Mouse (Mus musculus): ENCODE measurements around the gene Trim12a. TPM values are rescaled to one million over a fixed set of nuclear protein-coding genes. Genes with fewer than 3 reads are reported as not detected.
"Not testable (repeated sequence)": the region's sequence is repeated elsewhere in the genome, so short reads cannot be mapped to it uniquely, and the experiment has no call there.

Trim12a gene
- 10 to 100 TPM; 17.8 to 21.4 TPM for total RNA-seq (2021)
- long read RNA-seq, experiment 1, partial matches to known transcripts, result 1 of 4 reads
- long read RNA-seq, experiment 1, other reads (novel, unspliced or antisense), result 2 of 4 reads
- long read RNA-seq, experiment 2, transcript Trim12a-203 (8 exons, 1,486 nt), result major isoform, 5 of 8 reads
- long read RNA-seq, experiment 2, partial matches to known transcripts, result 1 of 8 reads
- long read RNA-seq, experiment 2, other reads (novel, unspliced or antisense), result 2 of 8 reads

- DNase-seq (ENCODE audit: low spot score in 2 of 2), result not testable (repeated sequence)
Observed at GRCm38 (mm10) chr7:104315369-104316080, at the start of gene Trim12a. Gene Trim12a, minus strand, starts transcription at chr7:104315466.

- DNase-seq (ENCODE audit: low spot score in 2 of 2), result no peak
Observed at GRCm38 (mm10) chr7:104353600-104353967, 38.3 kb upstream of the Trim12a start.

- DNase-seq (ENCODE audit: low spot score in 2 of 2), result peak; percentile 11 to 51
Observed at GRCm38 (mm10) chr7:104352717-104353599, 37.7 kb upstream of the Trim12a start, which contains the start of gene Trim12c. Gene Trim12c, minus strand, starts transcription at chr7:104353362.

- not testable (repeated sequence) for DNase-seq (ENCODE audit: low spot score in 2 of 2)
Observed at GRCm38 (mm10) chr7:104348043-104348442, 32.8 kb upstream of the Trim12a start.

GRCm38 (mm10) chr7:104340744-104341143 is 25.5 kb upstream of the Trim12a start:
- not testable (repeated sequence) for DNase-seq (ENCODE audit: low spot score in 2 of 2)

GRCm38 (mm10) chr7:104335547-104335946 is 20.3 kb upstream of the Trim12a start:
- DNase-seq (ENCODE audit: low spot score in 2 of 2), result not testable (repeated sequence)

GRCm38 (mm10) chr7:104329171-104329570 is 13.9 kb upstream of the Trim12a start, which contains the start of gene Trim34b:
Gene Trim34b, plus strand, starts transcription at chr7:104329471.
- DNase-seq (ENCODE audit: low spot score in 2 of 2), result not testable (repeated sequence)

GRCm38 (mm10) chr7:104322028-104322427 is 6.8 kb upstream of the Trim12a start:
- DNase-seq (ENCODE audit: low spot score in 2 of 2), result no peak

- no peak for DNase-seq (ENCODE audit: low spot score in 2 of 2)
Observed at GRCm38 (mm10) chr7:104314796-104315353, 391 bp downstream of the Trim12a start.

- DNase-seq (ENCODE audit: low spot score in 2 of 2), result no peak
Observed at GRCm38 (mm10) chr7:104291638-104292400, 23.4 kb downstream of the Trim12a start.

GRCm38 (mm10) chr7:104290641-104291040 is 24.6 kb downstream of the Trim12a start:
- no peak for DNase-seq (ENCODE audit: low spot score in 2 of 2)

GRCm38 (mm10) chr7:104287576-104288443 is 27.5 kb downstream of the Trim12a start, which contains the start of gene Trim5:
Gene Trim5, minus strand, starts transcription at chr7:104288094.
- DNase-seq (ENCODE audit: low spot score in 2 of 2), result not testable (repeated sequence)

- DNase-seq (ENCODE audit: low spot score in 2 of 2), result not testable (repeated sequence)
Observed at GRCm38 (mm10) chr7:104279361-104279760, 35.9 kb downstream of the Trim12a start.

GRCm38 (mm10) chr7:104265335-104265734 is 49.9 kb downstream of the Trim12a start:
- DNase-seq (ENCODE audit: low spot score in 2 of 2), result not testable (repeated sequence)

GRCm38 (mm10) chr7:104260380-104260779 is 54.9 kb downstream of the Trim12a start:
- not testable (repeated sequence) for DNase-seq (ENCODE audit: low spot score in 2 of 2)
